Mouse (Mus musculus): ENCODE results near the gene 3110009E18Rik.

GRCm38 (mm10) chr1:120229723-120230471 lies 108.9 kb downstream of the 3110009E18Rik start:
- TF ChIP-seq POLR2A (IDR thresholded peaks at IDR 0.05; ENCODE audit: low read depth, low read length) (no peak), CTCF (conservative IDR thresholded peaks at IDR 0.05; ENCODE audit: insufficient read depth, insufficient read length, low read depth, low read length) (no peak)
